Mouse (Mus musculus) liver, embryonic 14.5 days (tissue): ENCODE results near the gene Prps1l1. TPM values are rescaled to one million over a fixed set of nuclear protein-coding genes. Genes with fewer than 3 reads are reported as not detected.

Source experiments
- ATAC-seq: fragments of 200-750 bp; cut with Nextera tagmentation; 2 replicates; pipeline ENCODE4 v1.8.0; 2017; ENCODE audit warnings: moderate number of reproducible peaks, mild to moderate bottlenecking, moderate library complexity; ENCODE audit not compliant: insufficient read depth
- DNase-seq, 3 experiments: peaks; one replicate each; pipeline ENCODE4 v3.0.0-alpha.2; 2012 to 2013; ENCODE audit warnings: low read depth in 3 of 3, low spot score in 3 of 3
- H3K27ac ChIP-seq: fragments of 300-500 bp; sonication (generic); 2 replicates; pipeline ENCODE4 v1.5.1; 2014; ENCODE audit warnings: moderate library complexity, mild to moderate bottlenecking, control low read depth, inconsistent platforms
- H3K27me3 ChIP-seq: fragments of 300-500 bp; sonication (generic); 2 replicates; pipeline ENCODE4 v1.6.1; 2014; ENCODE audit warnings: mild to moderate bottlenecking, low read length, moderate library complexity; ENCODE audit not compliant: control insufficient read depth, insufficient read depth
- H3K36me3 ChIP-seq: fragments of 300-500 bp; sonication (generic); replicated peaks from 2 replicates; pipeline ENCODE4 v1.6.1; 2014; ENCODE audit warnings: low read depth; ENCODE audit not compliant: control insufficient read depth, insufficient read depth
- H3K4me1 ChIP-seq, 2 experiments: fragments of 200-500 bp in 1 of 2; fragments of 300-500 bp in 1 of 2; sonication (generic) in 1 of 2; replicated peaks; 2 replicates each; pipeline ENCODE4 v1.6.1; 2012 to 2014; ENCODE audit warnings: antibody characterized with exemption in 1 of 2, inconsistent platforms in 1 of 2, low read length in 1 of 2; ENCODE audit not compliant: control insufficient read depth in 2 of 2, insufficient read depth in 2 of 2
- H3K4me2 ChIP-seq: fragments of 300-500 bp; sonication (generic); 2 replicates; pipeline ENCODE4 v1.6.1; 2014; ENCODE audit warnings: low read depth, mild to moderate bottlenecking, control low read depth, moderate library complexity
- H3K4me3 ChIP-seq, 2 experiments: fragments of 200-500 bp in 1 of 2; fragments of 300-500 bp in 1 of 2; sonication (generic) in 1 of 2; 2 replicates each; pipeline ENCODE4 v1.5.1; 2012 to 2014; ENCODE audit warnings: low read depth in 2 of 2, low read length in 2 of 2, mild to moderate bottlenecking in 2 of 2, control low read depth in 1 of 2, inconsistent platforms in 1 of 2, moderate library complexity in 1 of 2; ENCODE audit not compliant: insufficient read depth in 1 of 2
- H3K9ac ChIP-seq: fragments of 300-500 bp; sonication (generic); replicated peaks from 2 replicates; pipeline ENCODE4 v1.6.1; 2014; ENCODE audit warnings: mild to moderate bottlenecking, control low read depth, moderate library complexity
- H3K9me3 ChIP-seq: fragments of 300-500 bp; sonication (generic); 2 replicates; pipeline ENCODE4 v1.6.1; 2016; ENCODE audit warnings: low read length, mixed read lengths; ENCODE audit not compliant: control insufficient read depth
- CTCF ChIP-seq: IDR thresholded peaks from 2 replicates; pipeline ENCODE4 v1.5.1; 2016; ENCODE audit warnings: antibody characterized with exemption, low read depth, control low read depth
- EP300 ChIP-seq: IDR thresholded peaks from 2 replicates; pipeline ENCODE4 v1.6.1; 2016; ENCODE audit warnings: antibody characterized with exemption, low read depth
- WGBS: fragments of 180-500 bp; shearing (Covaris S2); extraction: QIAGEN DNeasy Blood & Tissue Kit; methylation state at CpG from one replicate; pipeline ENCODE4 v1.1.7; 2014; ENCODE audit not compliant: insufficient replicate concordance; 5-methylcytosine and 5-hydroxymethylcytosine counted together
- polyA plus RNA-seq, 2 experiments: library from polyadenylated mRNA; depleted of rRNA in 1 of 2; stranded (reverse) in 1 of 2; unstranded in 1 of 2; fragments of >200 nt; fragmentation: Nextera tagmentation in 1 of 2; extraction: Ambion mirVana in 1 of 2; gene quantifications; 2 replicates each; pipeline versions ENCODE4 v1.2.1 to v1.2.3; 2012 to 2014

Prps1l1 gene
- polyA plus RNA-seq, 2 experiments, result not detected

GRCm38 (mm10) chr12:34989537-34990200 is 5.1 kb downstream of the Prps1l1 start:
- DNase-seq, result no peak
- 59% methylated on average over 7 of the region's 7 CpGs for WGBS
- H3K27me3 ChIP-seq, result no peaks in the 10 kb centered on the region
- no peak overlapping the region for H3K4me3 ChIP-seq
- ATAC-seq, result no peak
- H3K27ac ChIP-seq, result no peak overlapping the region
- H3K36me3 ChIP-seq, result no peaks in the 10 kb centered on the region
- H3K9ac ChIP-seq, result no peak overlapping the region
- no peak for TF ChIP-seq CTCF
- TF ChIP-seq EP300, result no peak
- no peak overlapping the region for H3K4me2 ChIP-seq
- H3K9me3 ChIP-seq, result no peaks in the 10 kb centered on the region
- H3K4me1 ChIP-seq, result no peaks in the 10 kb centered on the region

- Histone ChIP-seq H3K4me1 (no peaks in the 10 kb centered on the region), H3K36me3 (no peaks in the 10 kb centered on the region), H3K27me3 (no peaks in the 10 kb centered on the region), H3K4me2 (no peak overlapping the region), H3K9me3 (no peaks in the 10 kb centered on the region), H3K4me3 (no peak overlapping the region), H3K27ac (no peak overlapping the region), H3K9ac (no peak overlapping the region)
- 30% methylated on average over 4 of the region's 4 CpGs for WGBS
- DNase-seq (no peak), ATAC-seq (no peak)
- TF ChIP-seq EP300 (no peak), CTCF (no peak)
Observed at GRCm38 (mm10) chr12:34990387-34990786, 5.8 kb downstream of the Prps1l1 start.

- no peak for TF ChIP-seq CTCF
- TF ChIP-seq EP300, result no peak
- H3K9me3 ChIP-seq, result no peaks in the 10 kb centered on the region
- H3K27me3 ChIP-seq, result no peaks in the 10 kb centered on the region
- 58% methylated on average over 2 of the region's 2 CpGs for WGBS
- H3K4me1 ChIP-seq, result no peaks in the 10 kb centered on the region
- no peak overlapping the region for H3K9ac ChIP-seq
- DNase-seq (no peak), ATAC-seq (no peak)
- H3K4me2 ChIP-seq, result no peak overlapping the region
- H3K36me3 ChIP-seq, result no peaks in the 10 kb centered on the region
- H3K4me3 ChIP-seq, result no peak overlapping the region
- H3K27ac ChIP-seq, result no peak overlapping the region
Observed at GRCm38 (mm10) chr12:34991900-34992299, 7.3 kb downstream of the Prps1l1 start.

- no peak overlapping the region for H3K4me3 ChIP-seq
- ATAC-seq (no peak), DNase-seq (no peak)
- H3K36me3 ChIP-seq, result no peaks in the 10 kb centered on the region
- TF ChIP-seq EP300, result no peak
- no peak for TF ChIP-seq CTCF
- no peaks in the 10 kb centered on the region for H3K4me1 ChIP-seq
- no peak overlapping the region for H3K27ac ChIP-seq
- H3K9me3 ChIP-seq, result no peaks in the 10 kb centered on the region
- H3K9ac ChIP-seq, result no peak overlapping the region
- no peak overlapping the region for H3K4me2 ChIP-seq
- no peaks in the 10 kb centered on the region for H3K27me3 ChIP-seq
- WGBS, result 55% methylated on average over 3 of the region's 3 CpGs
Observed at GRCm38 (mm10) chr12:34997597-34998182, 13.1 kb downstream of the Prps1l1 start.

GRCm38 (mm10) chr12:34998778-34999467 is 14.4 kb downstream of the Prps1l1 start:
- Histone ChIP-seq H3K4me2 (no peak overlapping the region), H3K9ac (no peak overlapping the region), H3K9me3 (no peaks in the 10 kb centered on the region), H3K4me1 (no peaks in the 10 kb centered on the region), H3K27ac (no peak overlapping the region), H3K27me3 (no peaks in the 10 kb centered on the region), H3K36me3 (no peaks in the 10 kb centered on the region), H3K4me3 (no peak overlapping the region)
- no peak for ATAC-seq
- 66% methylated on average over 12 of the region's 12 CpGs for WGBS
- no peak for TF ChIP-seq EP300
- TF ChIP-seq CTCF, result no peak
- no peak for DNase-seq
